Mouse (Mus musculus): ENCODE measurements around the gene Lrrc58. TPM values are rescaled to one million over a fixed set of nuclear protein-coding genes. Genes with fewer than 3 reads are reported as not detected.

The Lrrc58 gene
- total RNA-seq (2015; ENCODE audit: low replicate concordance), result 7.9 and 17.1 TPM in 2 replicates
- 5.6 and 8.1 TPM in 2 replicates for total RNA-seq (2017; ENCODE audit: low replicate concordance)

DNA sequence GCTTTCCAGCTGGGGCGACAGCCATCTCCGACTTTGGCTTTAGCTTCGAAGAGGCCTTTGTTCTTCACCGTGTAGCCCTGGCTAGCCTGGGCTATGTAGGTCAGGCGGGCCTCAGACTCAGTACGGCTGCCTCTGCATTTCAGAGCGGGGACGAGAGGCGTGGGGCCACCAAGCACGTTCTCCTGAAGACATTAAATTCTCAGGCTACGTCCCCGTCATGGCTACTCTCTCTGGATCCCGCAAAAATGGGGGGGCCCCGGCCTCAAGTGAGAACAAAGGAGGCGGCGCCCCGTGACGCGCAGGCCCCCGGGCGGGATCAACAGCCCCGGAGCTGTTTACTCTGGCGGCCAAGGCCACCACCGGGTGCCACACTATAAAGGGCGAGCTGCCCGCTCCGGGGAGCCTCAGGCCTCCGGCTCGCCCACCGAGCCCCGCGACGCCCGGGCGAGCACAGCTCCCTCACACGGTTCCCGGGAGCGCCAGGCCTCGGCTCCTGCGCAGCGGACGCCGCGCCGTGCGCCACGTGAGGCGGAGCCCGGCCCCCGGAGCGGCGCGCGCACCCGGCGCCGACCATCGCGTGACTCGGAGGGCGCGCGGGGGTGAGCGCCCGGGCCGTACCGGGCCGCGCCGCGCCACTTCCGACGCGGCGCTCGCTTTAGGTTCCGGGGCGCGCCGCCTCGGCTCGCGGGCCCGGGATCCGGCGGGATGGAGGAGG, at the start of gene Lrrc58:
Gene Lrrc58 (plus strand): TSS at position 599 of the 715 bp plus-strand sequence.
- ATAC-seq (replicated peaks; ENCODE audit: low FRiP score, poor library complexity, severe bottlenecking), result no peak

DNA sequence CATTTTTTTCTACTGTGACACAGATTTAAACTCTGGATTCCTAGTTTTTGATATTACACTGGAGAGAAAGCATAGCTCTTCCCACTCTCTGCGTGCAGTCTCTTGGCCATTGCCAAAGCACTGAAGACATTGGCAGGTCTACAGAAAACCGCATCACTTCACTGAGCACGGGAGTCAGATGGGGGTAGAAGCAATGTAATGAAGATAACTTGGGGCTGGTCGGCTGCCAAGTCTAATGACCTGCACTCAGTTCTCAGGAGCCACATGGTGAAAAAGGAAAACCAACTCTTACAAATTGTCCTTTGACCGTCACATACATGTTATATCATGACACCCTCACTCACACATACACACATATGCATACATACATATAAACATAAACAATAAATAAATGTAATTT, 44.2 kb upstream of the Lrrc58 start:
- no peak for ATAC-seq (replicated peaks; ENCODE audit: low FRiP score, poor library complexity, severe bottlenecking)

- ATAC-seq (replicated peaks; ENCODE audit: low FRiP score, poor library complexity, severe bottlenecking), result no peak
These were observed 43.2 kb upstream of the Lrrc58 start for GRCm38 (mm10) chr16:37824778-37825505.

- no peak for ATAC-seq (replicated peaks; ENCODE audit: low FRiP score, poor library complexity, severe bottlenecking)
These were observed 41.9 kb upstream of the Lrrc58 start for GRCm38 (mm10) chr16:37826286-37826685.

GRCm38 (mm10) chr16:37831041-37831440, 37.1 kb upstream of the Lrrc58 start:
- no peak for ATAC-seq (replicated peaks; ENCODE audit: low FRiP score, poor library complexity, severe bottlenecking)

DNA sequence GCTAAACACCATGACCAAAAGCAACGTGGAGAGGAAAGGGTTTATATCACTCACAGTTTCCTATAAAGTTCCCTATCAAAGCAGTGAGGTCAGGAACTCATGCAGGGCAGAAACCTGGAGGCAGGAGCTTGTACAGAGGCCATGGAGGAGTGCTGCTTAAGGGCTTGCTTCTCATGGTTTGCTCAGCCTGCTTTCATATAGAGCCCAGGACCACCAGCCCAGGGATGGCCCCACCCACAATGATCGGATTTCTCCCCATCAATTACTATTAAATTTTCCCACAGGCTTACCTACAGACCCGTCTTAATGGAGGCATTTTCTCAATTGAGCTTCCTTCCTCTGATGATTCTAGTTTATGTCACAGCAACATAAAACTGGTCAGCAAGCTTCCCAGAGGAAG, 30.6 kb upstream of the Lrrc58 start:
- ATAC-seq (replicated peaks; ENCODE audit: low FRiP score, poor library complexity, severe bottlenecking), result no peak

DNA sequence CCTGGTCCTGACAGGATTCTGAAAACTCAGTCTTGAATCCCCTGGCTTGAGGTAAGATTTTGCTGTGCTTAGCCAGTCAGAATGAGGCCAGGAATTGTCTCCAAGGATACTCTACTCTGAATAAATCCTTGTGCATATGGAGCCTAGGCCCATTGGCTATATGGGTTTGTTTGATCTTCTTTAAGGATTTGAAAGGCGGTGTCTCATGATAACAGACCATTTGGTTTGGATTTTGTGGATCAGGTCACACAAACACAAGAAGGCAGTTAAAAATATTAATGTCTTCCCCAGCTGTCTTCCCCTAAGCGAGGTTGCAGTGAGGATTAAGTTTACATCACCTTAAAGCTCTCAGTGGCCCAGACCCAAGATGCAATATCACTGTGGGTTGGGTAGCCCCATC, 25.8 kb upstream of the Lrrc58 start:
- ATAC-seq (replicated peaks; ENCODE audit: low FRiP score, poor library complexity, severe bottlenecking), result no peak

- ATAC-seq (replicated peaks; ENCODE audit: low FRiP score, poor library complexity, severe bottlenecking), result no peak
These were observed 24.4 kb upstream of the Lrrc58 start for GRCm38 (mm10) chr16:37843740-37844139.

DNA sequence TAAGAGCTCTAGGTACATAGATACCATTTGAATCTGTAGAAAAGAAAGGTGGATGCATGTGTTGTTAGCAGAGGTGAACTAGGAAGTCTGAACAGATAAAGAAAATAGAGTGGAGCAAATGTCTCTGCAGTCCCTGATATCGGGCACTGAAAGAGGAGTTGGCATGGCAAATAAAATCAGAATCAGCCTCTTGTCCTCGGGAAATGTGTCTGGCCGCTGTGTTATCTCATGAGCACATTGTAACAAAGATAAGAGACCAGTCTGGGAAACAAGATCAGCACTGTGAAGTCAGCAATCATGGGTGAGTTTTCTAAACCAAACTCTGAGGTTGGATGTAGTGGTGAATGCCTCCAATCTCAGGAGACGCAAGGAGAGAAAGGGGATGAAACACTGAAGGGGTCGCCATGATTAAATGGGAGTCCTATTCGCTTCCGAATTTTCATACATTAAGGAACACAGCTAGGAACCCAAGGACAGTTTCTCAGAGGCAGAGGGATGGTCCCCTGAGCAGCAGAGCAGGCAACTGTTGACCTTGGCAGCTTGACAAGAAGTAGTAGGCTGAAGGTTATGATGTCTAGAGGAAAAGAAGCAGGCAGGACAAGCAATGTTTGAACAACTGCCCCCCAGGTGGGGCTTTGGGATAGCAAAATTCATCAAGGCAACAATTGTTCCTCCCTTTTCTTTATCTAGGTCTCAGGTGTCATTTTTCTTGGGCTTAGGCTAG, 22.8 kb upstream of the Lrrc58 start:
- ATAC-seq (replicated peaks; ENCODE audit: low FRiP score, poor library complexity, severe bottlenecking), result no peak

- no peak for ATAC-seq (replicated peaks; ENCODE audit: low FRiP score, poor library complexity, severe bottlenecking)
These were observed 21.1 kb upstream of the Lrrc58 start for GRCm38 (mm10) chr16:37847081-37847480.

DNA sequence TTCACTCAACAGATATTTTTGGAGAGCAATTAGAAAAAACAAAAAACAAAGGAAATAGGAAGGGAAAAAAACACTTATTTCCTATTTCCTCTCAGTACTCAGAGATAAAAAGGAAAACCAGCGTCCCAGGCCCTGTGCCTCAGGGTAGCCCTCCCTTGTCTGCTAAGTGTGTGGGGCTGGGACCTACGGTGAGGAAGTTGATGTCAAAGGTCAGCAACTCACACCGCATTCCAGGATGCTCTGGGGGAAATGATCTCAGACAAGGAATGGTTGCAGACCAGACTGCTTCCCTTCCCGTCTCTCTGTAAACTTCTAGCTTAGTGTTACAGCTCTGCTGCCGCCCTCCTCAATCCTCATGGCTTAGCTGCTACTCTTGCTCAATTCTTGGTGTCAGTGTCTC, 16.8 kb upstream of the Lrrc58 start:
- no peak for ATAC-seq (replicated peaks; ENCODE audit: low FRiP score, poor library complexity, severe bottlenecking)

DNA sequence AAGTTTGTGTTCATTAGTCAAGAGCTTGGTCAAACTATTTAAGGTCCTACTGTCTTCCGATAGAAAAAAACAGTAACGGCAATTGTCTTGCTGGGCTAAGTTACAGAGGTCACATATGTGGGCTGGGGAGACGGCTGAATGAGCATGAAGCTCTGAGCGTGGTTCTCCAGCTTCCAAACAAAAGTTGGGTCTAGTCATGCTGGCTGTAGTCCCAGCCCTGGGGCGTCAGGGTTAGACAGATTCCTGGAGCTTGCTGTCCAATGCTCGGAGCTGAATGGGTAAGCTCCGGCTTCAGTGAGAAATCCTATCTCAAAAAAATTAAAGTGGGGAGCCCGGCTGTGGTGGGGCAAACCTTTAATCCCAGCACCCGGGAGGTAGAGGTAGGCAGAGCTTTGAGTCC, 14.9 kb upstream of the Lrrc58 start:
- no peak for ATAC-seq (replicated peaks; ENCODE audit: low FRiP score, poor library complexity, severe bottlenecking)

GRCm38 (mm10) chr16:37854054-37854453, 14.1 kb upstream of the Lrrc58 start:
- no peak for ATAC-seq (replicated peaks; ENCODE audit: low FRiP score, poor library complexity, severe bottlenecking)

DNA sequence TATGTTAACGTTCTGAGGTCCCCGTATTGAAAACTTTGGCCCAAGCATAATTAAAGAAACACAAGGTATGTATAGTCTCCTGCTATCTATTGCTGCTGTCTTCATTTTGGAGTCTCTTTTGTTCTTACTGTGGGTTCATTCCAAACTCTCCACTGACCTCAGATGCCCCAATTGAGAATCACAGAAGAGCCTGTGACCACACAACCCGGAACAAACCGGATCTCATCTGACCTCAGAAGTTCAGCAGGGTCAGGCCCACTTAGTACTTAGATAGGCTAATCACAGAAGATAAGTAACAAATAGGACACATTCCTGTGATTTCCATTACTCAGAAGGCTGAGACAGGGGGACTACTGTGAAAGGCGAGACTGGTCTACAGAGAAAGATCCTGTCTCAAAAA, 13.6 kb upstream of the Lrrc58 start:
- no peak for ATAC-seq (replicated peaks; ENCODE audit: low FRiP score, poor library complexity, severe bottlenecking)

- ATAC-seq (replicated peaks; ENCODE audit: low FRiP score, poor library complexity, severe bottlenecking), result no peak
These were observed 12.6 kb upstream of the Lrrc58 start for GRCm38 (mm10) chr16:37855583-37855982.

GRCm38 (mm10) chr16:37856327-37856726, 11.9 kb upstream of the Lrrc58 start:
- no peak for ATAC-seq (replicated peaks; ENCODE audit: low FRiP score, poor library complexity, severe bottlenecking)

DNA sequence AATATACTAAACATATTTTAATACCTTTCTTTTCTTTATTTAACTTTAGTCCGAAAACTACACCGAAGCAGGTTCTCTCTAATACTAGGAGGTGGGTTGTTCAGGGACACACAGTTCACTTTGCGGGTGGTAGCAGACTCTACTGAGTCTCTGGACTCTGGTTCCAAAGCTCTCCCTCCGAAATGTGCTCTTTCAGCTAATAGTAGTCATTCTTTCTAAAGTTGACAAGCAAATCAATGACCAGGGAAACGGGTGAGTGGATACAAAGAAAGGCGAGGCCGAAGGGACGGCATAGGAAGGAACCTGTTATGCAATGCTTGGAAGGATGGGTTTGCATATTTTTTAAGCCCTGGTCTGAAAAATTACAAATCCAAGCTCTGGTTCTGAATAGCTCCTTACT, 10.7 kb upstream of the Lrrc58 start:
- ATAC-seq (replicated peaks; ENCODE audit: low FRiP score, poor library complexity, severe bottlenecking), result no peak

DNA sequence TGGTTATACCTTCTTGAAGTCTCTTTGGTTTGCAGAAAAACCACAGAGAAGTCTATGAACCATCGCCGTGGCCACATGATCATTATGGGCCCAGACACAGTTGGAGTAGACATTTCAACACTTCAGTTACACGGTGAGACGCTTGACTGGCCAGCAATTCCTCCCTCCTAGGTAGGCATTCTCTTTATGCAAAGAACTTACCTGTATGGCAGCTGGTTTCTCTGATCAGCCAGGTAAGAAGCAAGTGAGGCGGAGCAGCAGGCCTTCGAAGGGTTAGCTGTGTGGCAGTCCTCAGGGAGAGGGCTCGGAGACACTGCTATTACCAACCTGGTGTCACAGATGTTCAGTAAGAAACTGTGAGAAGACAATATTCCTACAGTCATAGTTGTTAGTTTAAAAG, 8.0 kb upstream of the Lrrc58 start:
- no peak for ATAC-seq (replicated peaks; ENCODE audit: low FRiP score, poor library complexity, severe bottlenecking)

DNA sequence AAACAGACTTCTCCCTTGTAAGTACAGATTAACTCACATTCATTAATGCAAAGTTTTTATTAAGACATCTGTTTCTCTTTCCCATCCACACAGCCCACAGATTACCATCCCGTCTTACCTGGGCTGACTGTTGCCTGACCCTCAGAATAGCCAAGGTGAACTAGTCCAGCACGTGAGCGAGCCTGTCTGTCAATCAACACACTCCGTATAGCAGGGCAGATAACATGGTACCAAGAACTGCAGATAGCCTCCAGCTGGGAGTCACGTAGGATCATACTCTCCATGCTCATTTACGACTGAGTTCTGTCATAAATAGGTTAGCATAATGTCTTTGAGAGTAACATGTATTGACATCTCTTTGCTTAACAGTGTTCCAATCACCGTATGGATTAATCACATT, 7.2 kb upstream of the Lrrc58 start, which contains the start of gene Gm36028:
Gene Gm36028 (minus strand): TSS at position 118 of the 400 bp plus-strand sequence.
- ATAC-seq (replicated peaks; ENCODE audit: low FRiP score, poor library complexity, severe bottlenecking), result no peak

DNA sequence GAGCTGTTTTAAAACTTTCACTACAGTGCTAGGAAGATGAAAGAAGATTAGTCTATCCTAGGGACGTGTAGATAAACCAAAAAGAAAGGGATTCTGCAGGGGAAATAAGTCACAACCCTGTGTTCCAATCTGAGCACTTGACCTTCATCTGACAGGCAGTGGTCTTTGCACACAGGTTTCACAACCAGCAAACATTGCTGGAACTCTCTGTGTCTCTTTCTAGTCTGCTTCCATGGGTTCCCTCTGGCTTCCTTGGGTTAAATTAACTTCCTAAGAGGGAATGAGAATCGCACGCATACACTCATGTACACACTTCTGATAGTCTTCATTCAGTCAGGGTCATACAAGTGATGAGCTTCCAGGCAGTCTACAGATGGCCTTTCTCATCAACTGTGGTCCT, 4.3 kb upstream of the Lrrc58 start:
- no peak for ATAC-seq (replicated peaks; ENCODE audit: low FRiP score, poor library complexity, severe bottlenecking)

DNA sequence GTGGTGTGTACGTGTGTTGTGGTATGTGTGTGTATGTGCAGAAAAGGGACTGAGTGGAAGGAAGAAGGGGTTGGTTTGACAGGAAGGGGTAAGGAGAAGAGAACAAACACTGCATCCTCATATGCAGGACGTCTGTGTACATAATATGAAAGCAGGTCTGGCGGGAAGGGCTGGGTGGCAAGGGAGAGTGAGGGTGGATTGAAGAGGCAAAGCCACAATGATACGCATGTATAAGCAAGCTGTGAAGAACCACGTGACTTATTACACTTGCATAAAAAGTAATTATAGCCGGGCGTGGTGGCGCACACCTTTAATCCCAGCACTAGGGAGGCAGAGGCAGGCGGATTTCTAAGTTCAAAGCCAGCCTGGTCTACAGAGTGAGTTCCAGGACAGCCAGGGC, 2.3 kb upstream of the Lrrc58 start:
- ATAC-seq (replicated peaks; ENCODE audit: low FRiP score, poor library complexity, severe bottlenecking), result no peak
